Mouse (Mus musculus): Measurements from ENCODE around the gene Acrbp.

The Acrbp gene

GRCm38 (mm10) chr6:125101444-125101843 lies 52.0 kb downstream of the Acrbp start:
- DNase-seq: no peak

GRCm38 (mm10) chr6:125104223-125104622 lies 54.7 kb downstream of the Acrbp start:
- no peak for DNase-seq

DNA sequence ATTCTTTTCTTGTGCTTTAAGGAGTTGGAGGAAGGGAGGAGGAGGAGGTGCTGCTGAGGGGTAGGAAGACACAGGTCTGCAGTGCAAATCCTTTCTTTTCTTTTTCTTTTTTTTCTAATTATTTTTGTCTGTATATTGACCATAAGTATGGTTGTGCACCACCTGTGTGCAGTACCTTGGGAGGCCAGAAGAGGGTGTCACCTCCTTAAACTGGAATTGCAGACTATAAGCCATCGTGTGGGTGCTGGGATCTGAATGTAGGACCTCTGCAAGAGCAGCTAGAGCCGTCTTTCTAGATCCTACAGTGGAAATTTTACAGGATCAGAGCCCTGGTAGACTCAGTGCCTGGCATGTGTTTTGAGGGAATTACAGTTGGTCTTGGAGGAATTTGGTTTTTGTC lies 58.2 kb downstream of the Acrbp start:
- DNase-seq: no peak

DNA sequence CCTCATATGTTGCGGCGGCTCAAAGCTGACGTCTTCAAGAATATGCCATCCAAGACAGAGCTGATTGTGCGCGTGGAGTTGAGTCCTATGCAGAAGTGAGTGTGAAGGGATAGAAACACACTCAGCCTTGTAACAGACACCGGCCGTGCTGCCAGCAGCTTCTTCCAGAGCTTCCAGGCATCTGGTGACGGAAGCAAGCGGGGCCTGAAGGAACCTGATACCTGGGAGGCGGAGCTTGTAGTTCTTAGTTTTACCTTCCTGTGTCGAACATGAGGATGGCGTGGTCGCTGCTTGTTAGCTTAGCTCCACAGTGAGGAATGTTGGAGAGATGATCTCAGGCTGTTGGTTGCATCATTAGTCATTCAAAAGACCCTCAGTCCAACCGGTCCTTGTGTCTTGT lies 59.9 kb downstream of the Acrbp start:
- DNase-seq: no peak

- DNase-seq: peak in 1 of 2 experiments; percentile 65
These were observed 61.4 kb downstream of the Acrbp start for GRCm38 (mm10) chr6:125110927-125111326.

DNA sequence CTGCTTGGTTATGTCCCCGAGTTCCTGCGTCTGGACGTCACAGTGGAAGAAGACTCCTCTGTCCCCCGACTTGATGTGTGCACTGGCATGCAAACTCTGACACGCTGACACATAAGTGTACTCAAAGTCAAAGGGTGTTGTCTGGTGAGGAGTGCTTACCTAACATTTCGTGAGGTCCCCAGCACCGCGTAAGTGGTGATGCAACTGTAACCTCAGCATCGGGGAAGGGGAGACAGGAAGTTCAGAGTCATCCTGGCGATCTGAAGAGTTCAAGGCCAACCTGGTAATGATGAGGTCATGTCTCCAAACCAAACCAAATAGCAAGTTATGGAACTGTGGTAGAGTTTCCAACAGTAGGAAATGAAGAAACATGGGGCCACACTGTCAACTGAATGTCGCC lies 63.1 kb downstream of the Acrbp start:
- DNase-seq: no peak
